Mouse (Mus musculus) small intestine, adult 2 months (tissue): ENCODE results near the gene Olfr420. TPM values are rescaled to one million over a fixed set of nuclear protein-coding genes. Genes with fewer than 3 reads are reported as not detected.

Experiments
- H3K27ac ChIP-seq: fragments of 200-500 bp; 2 replicates; pipeline ENCODE4 v1.5.1; 2012; ENCODE audit warnings: low read depth, low read length, control low read depth, inconsistent platforms; ENCODE audit not compliant: insufficient read depth
- H3K27me3 ChIP-seq: fragments of 200-500 bp; 2 replicates; pipeline ENCODE4 v1.6.1; 2012; ENCODE audit warnings: mild to moderate bottlenecking, moderate library complexity, low read length, inconsistent platforms; ENCODE audit not compliant: control insufficient read depth, insufficient read depth
- H3K36me3 ChIP-seq: fragments of 200-500 bp; 2 replicates; pipeline ENCODE4 v1.6.1; 2012; ENCODE audit warnings: mild to moderate bottlenecking, low read length, control low read depth, inconsistent platforms; ENCODE audit not compliant: control insufficient read depth, insufficient read depth
- H3K4me1 ChIP-seq: fragments of 200-500 bp; 2 replicates; pipeline ENCODE4 v1.6.1; 2012; ENCODE audit warnings: low read length, inconsistent platforms, mixed read lengths; ENCODE audit not compliant: control insufficient read depth, insufficient read depth, insufficient read length
- H3K4me3 ChIP-seq: fragments of 200-500 bp; 2 replicates; pipeline ENCODE4 v1.5.1; 2012; ENCODE audit warnings: low read depth, mild to moderate bottlenecking, control low read depth, inconsistent platforms, low read length, moderate library complexity
- CTCF ChIP-seq: fragments of 200-500 bp; IDR thresholded peaks from 2 replicates; pipeline ENCODE4 v1.5.1; 2012; ENCODE audit warnings: low read depth, mild to moderate bottlenecking, control low read depth, inconsistent platforms, low read length, moderate library complexity, mixed read lengths; ENCODE audit not compliant: insufficient replicate concordance, insufficient read length; ENCODE audit errors: extremely low read depth
- POLR2A ChIP-seq: fragments of 200-500 bp; IDR thresholded peaks from 2 replicates; pipeline ENCODE4 v1.6.1; 2012; ENCODE audit warnings: low read depth, mild to moderate bottlenecking, control low read depth, inconsistent platforms, low read length, moderate library complexity
- WGBS: fragments of 180-500 bp; shearing (Covaris S2); methylation state at CpG from one replicate; pipeline ENCODE4 v1.1.7; 2018; 5-methylcytosine and 5-hydroxymethylcytosine counted together
- polyA plus RNA-seq: library from polyadenylated mRNA; depleted of rRNA; stranded (reverse); fragments of >200 nt; gene quantifications from 2 replicates; pipeline ENCODE4 v1.2.3, GENCODE M21; 2012; rRNA removed

Olfr420 gene
- polyA plus RNA-seq = not detected in 2 replicates

- H3K27me3 ChIP-seq = no peaks in the 10 kb centered on the region
- no peaks in the 10 kb centered on the region for H3K4me1 ChIP-seq
- H3K36me3 ChIP-seq = no peaks in the 10 kb centered on the region
- TF ChIP-seq POLR2A = no peak
- no peak for TF ChIP-seq CTCF
- 73% methylated on average over 1 of the region's 1 CpGs for WGBS
- no peak within 1 kb of the TSS for H3K27ac ChIP-seq
- no peak within 1 kb of the TSS for H3K4me3 ChIP-seq
Observed at GRCm38 (mm10) chr1:174155333-174155732, at the start of gene Olfr420. Gene Olfr420, plus strand, starts transcription at chr1:174155633.

- no peaks in the 10 kb centered on the region for H3K36me3 ChIP-seq
- TF ChIP-seq CTCF (no peak), POLR2A (no peak)
- no peak within 1 kb of the TSS for H3K27ac ChIP-seq
- H3K4me1 ChIP-seq = no peaks in the 10 kb centered on the region
- 52% methylated on average over 2 of the region's 2 CpGs for WGBS
- no peaks in the 10 kb centered on the region for H3K27me3 ChIP-seq
- no peak within 1 kb of the TSS for H3K4me3 ChIP-seq
Observed at GRCm38 (mm10) chr1:174121062-174121461, 34.4 kb upstream of the Olfr420 start, which contains the start of gene Olfr231. Gene Olfr231, minus strand, starts transcription at chr1:174121162.

- no peaks in the 10 kb centered on the region for H3K36me3 ChIP-seq
- no peak within 1 kb of the TSS for H3K27ac ChIP-seq
- no peak within 1 kb of the TSS for H3K4me3 ChIP-seq
- H3K4me1 ChIP-seq = no peaks in the 10 kb centered on the region
- WGBS = 87% methylated on average over 3 of the region's 3 CpGs
- H3K27me3 ChIP-seq = no peaks in the 10 kb centered on the region
- TF ChIP-seq CTCF (no peak), POLR2A (no peak)
Observed at GRCm38 (mm10) chr1:174131217-174131616, 24.2 kb upstream of the Olfr420 start, which contains the start of gene Olfr424. Gene Olfr424, plus strand, starts transcription at chr1:174131517.

- H3K4me1 ChIP-seq = no peaks in the 10 kb centered on the region
- no peaks in the 10 kb centered on the region for H3K27me3 ChIP-seq
- H3K27ac ChIP-seq = no peak overlapping the region
- TF ChIP-seq CTCF = no peak
- TF ChIP-seq POLR2A = no peak
- no peaks in the 10 kb centered on the region for H3K36me3 ChIP-seq
- no peak overlapping the region for H3K4me3 ChIP-seq
- WGBS = 74% methylated on average over 3 of the region's 3 CpGs
Observed at GRCm38 (mm10) chr1:174131999-174132398, 23.4 kb upstream of the Olfr420 start.

GRCm38 (mm10) chr1:174141384-174141783 lies 14.0 kb upstream of the Olfr420 start:
- no peak overlapping the region for H3K4me3 ChIP-seq
- H3K36me3 ChIP-seq = no peaks in the 10 kb centered on the region
- no peak overlapping the region for H3K27ac ChIP-seq
- no peaks in the 10 kb centered on the region for H3K27me3 ChIP-seq
- WGBS = 61% methylated on average over 2 of the region's 2 CpGs
- H3K4me1 ChIP-seq = no peaks in the 10 kb centered on the region
- no peak for TF ChIP-seq CTCF

- no peaks in the 10 kb centered on the region for H3K27me3 ChIP-seq
- H3K4me3 ChIP-seq = no peak overlapping the region
- 79% methylated on average over 1 of the region's 1 CpGs for WGBS
- no peak overlapping the region for H3K27ac ChIP-seq
- TF ChIP-seq CTCF (no peak), POLR2A (no peak)
- no peaks in the 10 kb centered on the region for H3K36me3 ChIP-seq
- H3K4me1 ChIP-seq = no peaks in the 10 kb centered on the region
Observed at GRCm38 (mm10) chr1:174146696-174147095, 8.7 kb upstream of the Olfr420 start.

GRCm38 (mm10) chr1:174149289-174149688 lies 6.1 kb upstream of the Olfr420 start:
- Histone ChIP-seq H3K27me3 (no peaks in the 10 kb centered on the region), H3K4me3 (no peak overlapping the region), H3K4me1 (no peaks in the 10 kb centered on the region), H3K27ac (no peak overlapping the region), H3K36me3 (no peaks in the 10 kb centered on the region)
- WGBS = 90% methylated on average over 2 of the region's 2 CpGs
- TF ChIP-seq CTCF (no peak), POLR2A (no peak)

GRCm38 (mm10) chr1:174157622-174158021 lies 2.2 kb downstream of the Olfr420 start:
- no peaks in the 10 kb centered on the region for H3K4me1 ChIP-seq
- H3K4me3 ChIP-seq = no peak overlapping the region
- no peaks in the 10 kb centered on the region for H3K36me3 ChIP-seq
- TF ChIP-seq CTCF = no peak
- TF ChIP-seq POLR2A = no peak
- H3K27me3 ChIP-seq = no peaks in the 10 kb centered on the region
- no peak overlapping the region for H3K27ac ChIP-seq
- 85% methylated on average over 3 of the region's 3 CpGs for WGBS
